9 mouse cellular contexts compared by ENCODE assay signal in genomic region chr13:89384598-89385145, GRCm38 (mm10).
A peak's percentile ranks its signal among the peaks of the same experiment; 100 is the strongest.
DNase-seq lines count a peak whose midpoint lies in the region; ATAC-seq lines count a peak whose summit lies in the region.
"Had no signal": no experiment of that assay in that cellular context is flagged by ENCODE, and none has a peak within 500 bp of the region (broad histone marks: within the 10 kb centered on the region; RNA-seq: fewer than 3 reads in every experiment).

No protein-coding gene starts in this region.

- WGBS in neural tube, embryonic 14.5 days = 74% methylated on average over 11 of the region's 11 CpGs

- intact Hi-C loops in heart, postnatal 14 days (cut with DNase I) = no loop called here

- H3K4me1 ChIP-seq in neural tube, embryonic 14.5 days (ENCODE audit: control insufficient read depth, insufficient read depth, low read length) = no peaks in the 10 kb centered on the region
- H3K4me1 ChIP-seq: neural tube, embryonic 12.5 days had no signal

- no peaks in the 10 kb centered on the region for H3K36me3 ChIP-seq in neural tube, embryonic 14.5 days (ENCODE audit: control insufficient read depth, insufficient read depth, low read length)
- H3K36me3 ChIP-seq: neural tube, embryonic 12.5 days had no signal

- no peak overlapping the region for H3K4me2 ChIP-seq in neural tube, embryonic 14.5 days (ENCODE audit: low read depth, low read length)
- H3K4me2 ChIP-seq: neural tube, embryonic 12.5 days had no signal

- H3K9me3 ChIP-seq in neural tube, embryonic 14.5 days (ENCODE audit: control insufficient read depth, low read length) = no peaks in the 10 kb centered on the region
- H3K9me3 ChIP-seq: neural tube, embryonic 12.5 days had no signal

- peak; percentile 90 for DNase-seq in heart, adult 11 months
- no peak for DNase-seq in heart, postnatal 14 days
- DNase-seq in neural tube, embryonic 10.5 days (ENCODE audit: extremely low spot score, low spot score) = no peak
- no peak for DNase-seq in ovary, adult 18-20 months (ENCODE audit: low spot score)
- no peak for DNase-seq in kidney, postnatal 14 days

- peak; percentile 54; the same call in 1 of the 2 replicates for ATAC-seq in neural tube, embryonic 14.5 days (ENCODE audit: low read depth)
- peak; percentile 74 for ATAC-seq in erythroblast, adult 5-6 weeks (replicated peaks; ENCODE audit: low FRiP score, poor library complexity, severe bottlenecking)
- ATAC-seq in megakaryocyte progenitor cell, adult 5-6 weeks (replicated peaks; ENCODE audit: poor library complexity) = peak; percentile 40; the same call in 1 of the 2 replicates

- H3K27ac ChIP-seq in neural tube, embryonic 14.5 days (ENCODE audit: low read depth, low read length) = no peak overlapping the region
- H3K27ac ChIP-seq: neural tube, embryonic 12.5 days had no signal

- H3K27me3 ChIP-seq in neural tube, embryonic 14.5 days (ENCODE audit: control insufficient read depth, insufficient read depth, low read length) = no peaks in the 10 kb centered on the region
- H3K27me3 ChIP-seq: neural tube, embryonic 12.5 days had no signal

- H3K4me3 ChIP-seq in neural tube, embryonic 14.5 days (ENCODE audit: low read depth, low read length) = no peak overlapping the region
- H3K4me3 ChIP-seq: neural tube, embryonic 12.5 days had no signal

- H3K9ac ChIP-seq in neural tube, embryonic 14.5 days (replicated peaks; ENCODE audit: low read depth, low read length) = no peak overlapping the region
- H3K9ac ChIP-seq: neural tube, embryonic 12.5 days had no signal
